Mouse (Mus musculus): ENCODE results near the gene Afap1l2. TPM values are rescaled to one million over a fixed set of nuclear protein-coding genes. Genes with fewer than 3 reads are reported as not detected.

Afap1l2 gene
- polyA plus RNA-seq, 1 experiment = 15.2 TPM

GRCm38 (mm10) chr19:56920232-56920631 lies 87.8 kb downstream of the Afap1l2 start:
- no peak overlapping the region for H3ac ChIP-seq (ENCODE audit: control insufficient read depth, insufficient read length)
- peak overlapping the region; percentile 44 for H3K4me2 ChIP-seq (ENCODE audit: low read depth)
- H3K36me3 ChIP-seq (ENCODE audit: control insufficient read depth, insufficient read depth) = peaks cover 8% of the 10 kb centered on the region
- H3K79me2 ChIP-seq (ENCODE audit: control insufficient read depth, insufficient read depth) = no peaks in the 10 kb centered on the region
- no peaks in the 10 kb centered on the region for H3K27me3 ChIP-seq (ENCODE audit: control insufficient read depth, insufficient read depth, insufficient read length)
- H3K4me3 ChIP-seq = no peak overlapping the region
- TF ChIP-seq USF1 (IDR thresholded peaks at IDR 0.05; ENCODE audit: low read depth) (no peak), MAX (IDR thresholded peaks at IDR 0.05; ENCODE audit: low read depth) (no peak), TCF12 (IDR thresholded peaks at IDR 0.05; ENCODE audit: insufficient read depth, poor library complexity, severe bottlenecking) (no peak), E2F4 (IDR thresholded peaks at IDR 0.05; ENCODE audit: insufficient read depth) (no peak), CEBPB (IDR thresholded peaks at IDR 0.05; ENCODE audit: insufficient read depth, poor library complexity, severe bottlenecking) (no peak), POLR2AphosphoS2 (IDR thresholded peaks at IDR 0.05; ENCODE audit: insufficient read length, low read depth) (no peak), POLR2A (IDR thresholded peaks at IDR 0.05; ENCODE audit: insufficient read length, low read depth) (no peak), REST (IDR thresholded peaks at IDR 0.05; ENCODE audit: insufficient read depth, insufficient read length) (no peak)

DNA sequence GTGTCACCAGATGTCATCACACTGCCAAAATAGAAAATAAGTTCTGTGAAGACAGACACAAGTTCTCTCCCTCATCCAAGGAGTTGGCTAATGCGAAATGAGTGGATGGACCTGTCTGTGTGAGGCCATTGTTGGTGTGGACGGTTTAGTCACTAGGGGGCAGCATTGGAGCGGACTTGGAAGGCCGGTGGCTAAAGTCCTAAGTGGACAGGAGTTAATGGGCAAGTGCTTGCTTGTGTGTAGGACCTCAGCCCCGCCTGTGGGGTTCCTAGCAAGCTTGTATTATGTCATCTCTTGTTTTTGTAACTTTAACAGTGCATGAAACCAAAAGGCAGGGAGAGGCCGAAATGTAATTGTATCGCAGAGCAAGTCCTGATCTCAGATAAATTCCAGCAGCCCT lies 88.4 kb downstream of the Afap1l2 start:
- no peak for TF ChIP-seq MYOG (IDR thresholded peaks at IDR 0.05; ENCODE audit: control insufficient read depth in 1 of 3, insufficient read depth in 1 of 3, insufficient read length in 2 of 3, low read depth in 2 of 3)
- no peak for TF ChIP-seq POLR2AphosphoS2 (IDR thresholded peaks at IDR 0.05; ENCODE audit: insufficient read length, low read depth)
- no peak for TF ChIP-seq TCF3 (IDR thresholded peaks at IDR 0.05; ENCODE audit: insufficient read length, low read depth)
- TF ChIP-seq E2F4 (IDR thresholded peaks at IDR 0.05; ENCODE audit: insufficient read depth) = no peak
- TF ChIP-seq MAX (IDR thresholded peaks at IDR 0.05; ENCODE audit: low read depth) = no peak
- no peak for TF ChIP-seq MYOD1 (IDR thresholded peaks at IDR 0.05; ENCODE audit: control insufficient read depth in 1 of 3, insufficient read length in 2 of 3, low read depth in 2 of 3)
- no peak for TF ChIP-seq CEBPB (IDR thresholded peaks at IDR 0.05; ENCODE audit: insufficient read depth, poor library complexity, severe bottlenecking)
- peaks cover 8% of the 10 kb centered on the region for H3K36me3 ChIP-seq (ENCODE audit: control insufficient read depth, insufficient read depth)
- no peaks in the 10 kb centered on the region for H3K27me3 ChIP-seq (ENCODE audit: control insufficient read depth, insufficient read depth, insufficient read length)
- H3K4me2 ChIP-seq (ENCODE audit: low read depth) = peak overlapping the region; percentile 44
- no peak overlapping the region for H3K4me3 ChIP-seq
- H3K79me2 ChIP-seq (ENCODE audit: control insufficient read depth, insufficient read depth) = no peaks in the 10 kb centered on the region
- no peak overlapping the region for H3ac ChIP-seq (ENCODE audit: control insufficient read depth, insufficient read length)

- H3K79me2 ChIP-seq (ENCODE audit: control insufficient read depth, insufficient read depth) = no peaks in the 10 kb centered on the region
- peaks cover 8% of the 10 kb centered on the region for H3K36me3 ChIP-seq (ENCODE audit: control insufficient read depth, insufficient read depth)
- no peak for TF ChIP-seq POLR2A (IDR thresholded peaks at IDR 0.05; ENCODE audit: insufficient read length, low read depth)
- TF ChIP-seq POLR2AphosphoS2 (IDR thresholded peaks at IDR 0.05; ENCODE audit: insufficient read length, low read depth) = no peak
- no peak for TF ChIP-seq MAX (IDR thresholded peaks at IDR 0.05; ENCODE audit: low read depth)
- TF ChIP-seq USF1 (IDR thresholded peaks at IDR 0.05; ENCODE audit: low read depth) = no peak
- TF ChIP-seq TCF12 (IDR thresholded peaks at IDR 0.05; ENCODE audit: insufficient read depth, poor library complexity, severe bottlenecking) = no peak
- no peak for TF ChIP-seq CEBPB (IDR thresholded peaks at IDR 0.05; ENCODE audit: insufficient read depth, poor library complexity, severe bottlenecking)
- no peak for TF ChIP-seq MYOG (IDR thresholded peaks at IDR 0.05; ENCODE audit: control insufficient read depth in 1 of 3, insufficient read depth in 1 of 3, insufficient read length in 2 of 3, low read depth in 2 of 3)
- TF ChIP-seq TCF3 (IDR thresholded peaks at IDR 0.05; ENCODE audit: insufficient read length, low read depth) = no peak
- TF ChIP-seq E2F4 (IDR thresholded peaks at IDR 0.05; ENCODE audit: insufficient read depth) = no peak
- TF ChIP-seq MYOD1 (IDR thresholded peaks at IDR 0.05; ENCODE audit: control insufficient read depth in 1 of 3, insufficient read length in 2 of 3, low read depth in 2 of 3) = no peak
- TF ChIP-seq SRF (IDR thresholded peaks at IDR 0.05; ENCODE audit: control insufficient read depth, insufficient read length, low read depth) = no peak
- TF ChIP-seq REST (IDR thresholded peaks at IDR 0.05; ENCODE audit: insufficient read depth, insufficient read length) = no peak
- H3K4me2 ChIP-seq (ENCODE audit: low read depth) = no peak overlapping the region
- H3ac ChIP-seq (ENCODE audit: control insufficient read depth, insufficient read length) = no peak overlapping the region
- no peaks in the 10 kb centered on the region for H3K27me3 ChIP-seq (ENCODE audit: control insufficient read depth, insufficient read depth, insufficient read length)
- H3K4me3 ChIP-seq = no peak overlapping the region
Observed at GRCm38 (mm10) chr19:56915084-56915483, 92.9 kb downstream of the Afap1l2 start.

DNA sequence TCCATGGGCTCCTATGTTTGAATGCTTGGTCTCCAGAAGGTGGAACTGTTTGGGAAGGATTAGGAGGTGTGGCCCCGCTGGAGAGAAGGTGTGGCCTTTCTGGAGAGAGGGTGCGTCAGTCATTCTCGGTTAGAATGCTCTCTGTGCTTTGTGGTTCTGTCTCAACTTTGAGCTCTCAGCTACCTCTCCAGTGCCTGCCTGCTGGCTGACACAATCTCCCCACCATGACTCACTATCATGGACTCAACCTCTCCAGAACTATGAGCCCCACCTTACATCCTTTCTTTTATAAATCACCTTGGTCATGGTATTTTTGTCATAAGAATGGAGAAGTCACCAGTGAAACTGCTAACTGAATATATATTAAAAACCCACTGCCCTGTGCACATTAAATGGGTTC lies 93.4 kb downstream of the Afap1l2 start:
- peaks cover 8% of the 10 kb centered on the region for H3K36me3 ChIP-seq (ENCODE audit: control insufficient read depth, insufficient read depth)
- no peaks in the 10 kb centered on the region for H3K27me3 ChIP-seq (ENCODE audit: control insufficient read depth, insufficient read depth, insufficient read length)
- TF ChIP-seq CEBPB (IDR thresholded peaks at IDR 0.05; ENCODE audit: insufficient read depth, poor library complexity, severe bottlenecking) = no peak
- no peak for TF ChIP-seq MAX (IDR thresholded peaks at IDR 0.05; ENCODE audit: low read depth)
- TF ChIP-seq USF1 (IDR thresholded peaks at IDR 0.05; ENCODE audit: low read depth) = no peak
- TF ChIP-seq SRF (IDR thresholded peaks at IDR 0.05; ENCODE audit: control insufficient read depth, insufficient read length, low read depth) = no peak
- no peak for TF ChIP-seq MYOD1 (IDR thresholded peaks at IDR 0.05; ENCODE audit: control insufficient read depth in 1 of 3, insufficient read length in 2 of 3, low read depth in 2 of 3)

DNA sequence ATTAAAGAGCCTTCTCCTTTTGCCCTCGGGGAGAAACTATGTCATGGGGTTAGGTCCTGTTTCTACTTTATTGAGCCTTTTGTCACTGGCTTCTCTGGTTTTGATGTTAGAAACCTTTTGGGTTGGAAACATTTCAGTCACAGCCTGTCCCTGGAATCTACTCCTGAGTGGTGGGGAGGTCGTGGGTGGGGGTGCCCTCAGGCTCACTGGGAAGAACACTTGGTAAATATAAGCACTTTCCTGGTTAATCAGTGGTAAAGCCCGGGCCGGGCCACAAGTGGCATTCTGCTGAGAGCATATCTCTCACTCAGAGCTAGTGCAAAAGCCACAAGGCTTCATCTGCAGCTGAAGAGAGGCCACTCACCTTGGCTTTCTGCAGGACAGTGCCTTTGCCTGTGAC lies 94.3 kb downstream of the Afap1l2 start:
- no peak overlapping the region for H3ac ChIP-seq (ENCODE audit: control insufficient read depth, insufficient read length)
- TF ChIP-seq MYOD1 (IDR thresholded peaks at IDR 0.05; ENCODE audit: control insufficient read depth in 1 of 3, insufficient read length in 2 of 3, low read depth in 2 of 3) = no peak
- TF ChIP-seq TCF12 (IDR thresholded peaks at IDR 0.05; ENCODE audit: insufficient read depth, poor library complexity, severe bottlenecking) = no peak
- no peak for TF ChIP-seq POLR2AphosphoS2 (IDR thresholded peaks at IDR 0.05; ENCODE audit: insufficient read length, low read depth)
- no peak for TF ChIP-seq REST (IDR thresholded peaks at IDR 0.05; ENCODE audit: insufficient read depth, insufficient read length)
- TF ChIP-seq SRF (IDR thresholded peaks at IDR 0.05; ENCODE audit: control insufficient read depth, insufficient read length, low read depth) = no peak
- TF ChIP-seq MAX (IDR thresholded peaks at IDR 0.05; ENCODE audit: low read depth) = no peak
- no peak for TF ChIP-seq E2F4 (IDR thresholded peaks at IDR 0.05; ENCODE audit: insufficient read depth)
- TF ChIP-seq MYOG (IDR thresholded peaks at IDR 0.05; ENCODE audit: control insufficient read depth in 1 of 3, insufficient read depth in 1 of 3, insufficient read length in 2 of 3, low read depth in 2 of 3) = no peak
- no peak for TF ChIP-seq USF1 (IDR thresholded peaks at IDR 0.05; ENCODE audit: low read depth)
- no peak for TF ChIP-seq CEBPB (IDR thresholded peaks at IDR 0.05; ENCODE audit: insufficient read depth, poor library complexity, severe bottlenecking)
- TF ChIP-seq TCF3 (IDR thresholded peaks at IDR 0.05; ENCODE audit: insufficient read length, low read depth) = no peak
- TF ChIP-seq POLR2A (IDR thresholded peaks at IDR 0.05; ENCODE audit: insufficient read length, low read depth) = no peak
- no peaks in the 10 kb centered on the region for H3K27me3 ChIP-seq (ENCODE audit: control insufficient read depth, insufficient read depth, insufficient read length)
- H3K4me3 ChIP-seq = no peak overlapping the region
- H3K4me2 ChIP-seq (ENCODE audit: low read depth) = no peak overlapping the region
- peaks cover 8% of the 10 kb centered on the region for H3K36me3 ChIP-seq (ENCODE audit: control insufficient read depth, insufficient read depth)
- no peaks in the 10 kb centered on the region for H3K79me2 ChIP-seq (ENCODE audit: control insufficient read depth, insufficient read depth)

More for the DNA sequence above, 93.4 kb downstream of the Afap1l2 start:
- H3K4me3 ChIP-seq = no peak overlapping the region
- no peaks in the 10 kb centered on the region for H3K79me2 ChIP-seq (ENCODE audit: control insufficient read depth, insufficient read depth)
- H3ac ChIP-seq (ENCODE audit: control insufficient read depth, insufficient read length) = no peak overlapping the region
- no peak overlapping the region for H3K4me2 ChIP-seq (ENCODE audit: low read depth)
